Mouse (Mus musculus): ENCODE data around the gene Gm10477.
"Not testable (repeated sequence)": the region's sequence is repeated elsewhere in the genome, so short reads cannot be mapped to it uniquely, and the experiment has no call there.

The Gm10477 gene

DNA sequence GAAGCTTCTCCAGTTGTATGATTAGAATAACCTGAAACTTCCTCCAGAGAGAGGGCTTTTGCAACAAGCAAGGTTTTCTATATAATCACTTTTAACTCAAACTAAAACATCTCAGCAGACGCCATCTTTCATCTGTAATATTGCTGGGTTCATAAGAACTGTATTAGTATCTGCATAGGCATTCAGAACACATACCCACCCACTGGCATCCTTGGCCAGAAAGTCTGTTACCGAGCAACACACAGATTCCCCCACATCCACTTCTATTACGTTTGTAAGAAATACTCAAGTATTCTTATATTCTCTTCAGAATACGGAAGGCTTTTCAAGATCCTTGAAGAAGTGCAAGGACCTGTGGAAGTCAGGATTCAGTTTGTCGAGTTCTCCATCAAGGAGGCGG, at the start of gene Gm10477:
Gene Gm10477 (plus strand): TSS at position 301 of the 400 bp plus-strand sequence.
- not testable (repeated sequence) for DNase-seq (ENCODE audit: low spot score in 2 of 2)

DNA sequence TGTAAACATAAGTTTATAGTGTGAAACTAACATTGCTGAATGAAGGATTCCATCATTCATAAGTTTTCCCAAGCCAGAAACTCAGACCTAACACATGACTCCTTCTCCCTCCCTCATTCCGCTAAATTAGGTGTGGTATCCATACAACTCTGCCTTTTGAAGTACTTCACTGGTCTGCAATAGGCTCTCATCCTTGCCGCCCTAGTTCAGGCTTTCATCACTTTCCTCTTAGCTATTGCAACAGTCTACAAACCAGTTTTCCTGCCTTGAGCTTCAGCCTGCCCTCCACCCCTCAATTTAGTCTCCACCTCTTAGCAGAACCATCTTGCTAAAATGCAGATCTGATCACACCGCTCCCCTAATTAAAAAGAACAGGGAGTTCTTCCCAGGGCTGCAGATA, 47.0 kb upstream of the Gm10477 start:
- DNase-seq (ENCODE audit: low spot score in 2 of 2): no peak

DNA sequence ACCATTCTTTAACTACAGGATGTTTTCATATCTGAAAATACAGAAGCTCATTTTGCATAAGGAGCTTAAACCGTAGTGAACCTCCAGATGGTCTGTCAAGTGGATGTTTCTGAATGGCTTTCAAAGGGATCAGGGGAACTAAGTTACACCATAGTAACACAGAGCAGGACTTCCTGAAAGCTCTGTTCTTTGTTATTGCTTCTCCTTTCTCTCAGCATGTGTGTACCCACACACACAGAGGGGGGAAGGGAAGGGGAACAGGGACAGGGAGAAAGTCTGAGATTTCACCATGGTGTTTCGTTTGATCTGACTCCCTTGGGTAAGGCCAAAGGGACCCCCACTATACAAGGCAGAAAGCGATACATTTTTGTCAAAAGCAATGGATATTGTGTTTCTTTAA, 42.6 kb upstream of the Gm10477 start:
- DNase-seq (ENCODE audit: low spot score in 2 of 2): no peak

DNA sequence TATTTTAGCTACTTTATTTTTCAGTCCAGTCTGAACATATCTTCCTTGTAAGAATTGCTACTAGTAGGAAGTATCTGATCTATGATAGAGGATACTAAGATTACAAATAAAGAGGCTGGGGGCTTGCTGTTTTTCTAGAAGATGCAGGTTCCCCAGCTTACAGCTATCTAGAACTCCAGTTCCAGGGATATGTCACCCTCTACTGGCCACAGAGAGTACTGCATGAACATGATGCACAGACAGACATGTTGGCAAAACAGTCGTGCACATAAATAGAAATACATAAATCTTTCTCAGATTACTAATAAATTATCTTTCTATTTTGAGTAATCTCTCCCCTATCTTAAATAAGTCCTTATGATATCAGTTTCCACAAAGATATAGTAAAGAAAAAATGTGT, 34.8 kb upstream of the Gm10477 start:
- peak; percentile 27 to 73 for DNase-seq (ENCODE audit: low spot score in 2 of 2)

DNA sequence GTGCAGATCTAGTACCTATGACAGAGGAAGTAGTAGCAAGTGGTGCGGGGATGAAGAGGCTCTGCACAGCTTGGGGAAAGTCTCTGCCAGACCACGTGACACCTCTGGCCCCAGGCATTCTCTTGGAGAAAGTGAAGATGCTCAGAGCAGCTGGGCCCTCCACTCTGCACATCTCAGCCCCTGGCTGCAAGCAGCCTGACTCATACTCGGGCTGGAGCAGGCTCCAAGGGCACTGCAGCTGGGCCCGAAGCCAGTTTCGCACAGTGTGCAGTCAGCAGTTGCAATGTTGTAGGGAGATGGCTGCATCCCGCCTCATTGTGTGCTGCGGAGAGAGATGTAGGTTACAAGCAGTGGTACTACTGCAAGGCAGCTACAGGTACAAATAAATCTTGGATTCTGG, 27.3 kb upstream of the Gm10477 start:
- no peak for DNase-seq (ENCODE audit: low spot score in 2 of 2)

GRCm38 (mm10) chrX:56531266-56531665, 6.7 kb downstream of the Gm10477 start:
- DNase-seq (ENCODE audit: low spot score in 2 of 2): peak; percentile 13 to 38

DNA sequence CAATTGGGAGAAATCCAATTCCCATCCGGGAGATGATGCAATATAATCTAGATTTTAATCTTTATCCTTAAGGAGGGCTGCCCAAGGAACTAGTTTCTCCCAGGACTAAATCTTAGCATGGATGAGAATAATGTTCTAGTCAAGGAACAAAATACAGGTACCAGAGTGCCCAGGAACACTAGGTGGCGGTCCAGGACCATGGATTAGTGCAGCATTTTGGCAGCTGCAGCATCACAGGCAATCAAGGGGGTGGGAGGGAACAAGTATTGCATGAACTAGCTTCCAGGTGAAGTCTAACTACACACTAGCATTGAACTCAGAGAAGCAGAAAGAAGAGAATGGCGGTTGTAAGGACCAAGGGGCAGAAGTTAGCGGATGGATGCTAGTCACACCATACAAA, 12.6 kb downstream of the Gm10477 start:
- no peak for DNase-seq (ENCODE audit: low spot score in 2 of 2)

DNA sequence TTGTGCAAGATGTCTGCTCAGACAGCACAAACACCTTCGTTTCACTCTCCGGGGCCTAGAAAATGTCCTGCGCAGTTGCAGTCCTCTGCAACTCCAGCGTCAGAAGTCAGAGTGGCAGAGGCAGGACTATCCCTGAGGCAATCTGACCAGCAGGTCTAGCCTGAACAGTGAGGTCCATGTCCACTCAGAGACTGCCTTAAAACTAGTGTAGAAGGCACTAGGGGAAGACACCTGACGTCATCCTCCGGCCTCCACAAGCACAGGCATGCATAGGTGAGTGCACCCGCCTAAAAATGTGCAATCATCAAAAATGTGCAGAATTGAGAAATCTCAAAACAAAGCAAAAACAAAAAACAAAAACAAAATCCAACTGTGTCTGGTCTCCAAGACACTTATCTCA, 25.0 kb downstream of the Gm10477 start, which contains the start of gene Gm648:
Gene Gm648 (minus strand): TSS at position 101 of the 400 bp plus-strand sequence.
- no peak for DNase-seq (ENCODE audit: low spot score in 2 of 2)

GRCm38 (mm10) chrX:56553584-56553983, 29.0 kb downstream of the Gm10477 start:
- DNase-seq (ENCODE audit: low spot score in 2 of 2): no peak

GRCm38 (mm10) chrX:56572465-56572864, 47.9 kb downstream of the Gm10477 start:
- DNase-seq (ENCODE audit: low spot score in 2 of 2): peak in 1 of 2 experiments; percentile 3
